Mouse (Mus musculus) kidney, postnatal 25 days (tissue): ENCODE data around the gene Gm20696.

Source experiments
- DNase-seq, 2 experiments: peaks; one replicate each; pipeline ENCODE4 v3.0.0; 2021; ENCODE audit warnings: mixed read lengths in 2 of 2

The Gm20696 gene

DNA sequence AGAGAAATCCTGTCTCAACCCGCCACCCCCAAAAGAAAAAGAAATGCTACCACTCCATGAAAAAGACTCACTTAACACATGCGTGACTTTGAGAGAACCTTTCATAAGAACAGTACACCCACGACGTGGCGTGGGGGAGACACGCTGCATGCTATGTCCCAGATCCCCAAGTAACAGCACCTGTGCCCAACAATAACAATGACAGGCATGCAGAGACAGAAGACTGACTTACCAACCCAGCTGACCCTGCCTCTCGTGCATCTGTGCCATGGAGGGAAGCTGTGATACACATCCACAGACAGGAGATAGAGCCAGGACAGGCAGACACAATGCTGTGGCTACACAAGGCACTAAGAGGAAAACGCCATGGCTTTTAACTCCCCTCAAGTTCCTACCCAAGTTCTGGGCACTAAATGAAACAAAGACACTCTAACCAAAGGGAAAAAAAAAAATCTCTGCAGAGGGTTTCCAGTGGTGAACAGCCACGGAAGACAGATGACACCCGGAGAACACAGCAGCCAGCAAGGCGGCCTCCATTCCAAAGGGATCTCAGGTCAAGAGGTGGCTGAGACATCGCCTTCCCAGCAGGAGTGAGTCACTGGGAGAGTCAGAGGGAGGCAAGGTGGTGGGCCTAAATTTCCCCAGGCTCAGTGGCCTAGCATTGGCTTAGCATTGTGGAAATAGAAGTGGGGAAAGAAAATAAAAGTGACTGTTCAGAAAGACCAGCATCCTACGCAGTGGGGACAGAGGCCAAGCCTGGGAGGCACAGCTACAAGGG lies 187.5 kb downstream of the Gm20696 start:
- DNase-seq = no peak

DNA sequence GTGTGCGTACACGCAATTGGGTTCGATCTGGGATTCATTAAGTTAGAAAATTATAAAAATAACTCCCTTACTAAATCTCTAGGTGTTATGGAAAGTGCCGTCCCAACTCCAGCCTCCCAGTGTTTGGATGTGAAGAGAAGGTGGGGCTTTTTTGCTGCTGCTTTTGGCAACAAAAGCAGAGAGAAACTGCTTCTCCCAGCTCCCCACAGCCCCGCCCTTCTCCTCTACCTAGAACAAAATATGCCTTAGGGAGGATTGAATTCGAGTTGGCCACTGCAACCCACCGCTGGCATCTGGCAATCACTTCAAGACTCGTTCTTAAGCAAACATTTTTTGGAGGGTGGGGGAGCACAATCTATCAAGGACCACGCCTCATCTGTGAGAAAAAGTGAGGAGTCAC lies 191.6 kb downstream of the Gm20696 start:
- peak in 1 of 2 experiments; percentile 16 for DNase-seq

DNA sequence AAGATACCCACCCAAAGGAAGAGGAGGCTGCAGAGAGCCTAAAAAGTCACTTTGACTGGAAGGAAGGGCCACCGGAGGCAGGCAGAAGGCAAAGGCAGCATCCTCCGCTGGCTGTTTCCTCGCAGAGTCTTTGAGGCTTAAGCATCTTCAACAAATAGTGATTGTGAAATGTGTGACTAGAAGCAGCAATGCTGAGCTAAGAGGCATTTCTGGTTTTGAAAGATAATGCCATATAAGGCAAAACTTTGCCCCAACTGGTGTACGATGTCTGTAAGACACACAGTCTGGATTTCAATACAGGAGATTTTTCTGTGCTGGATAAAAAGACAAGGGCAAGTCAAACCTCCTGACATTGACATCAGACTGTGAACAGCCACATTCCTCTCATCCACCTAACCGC lies 195.7 kb downstream of the Gm20696 start:
- DNase-seq = no peak

DNA sequence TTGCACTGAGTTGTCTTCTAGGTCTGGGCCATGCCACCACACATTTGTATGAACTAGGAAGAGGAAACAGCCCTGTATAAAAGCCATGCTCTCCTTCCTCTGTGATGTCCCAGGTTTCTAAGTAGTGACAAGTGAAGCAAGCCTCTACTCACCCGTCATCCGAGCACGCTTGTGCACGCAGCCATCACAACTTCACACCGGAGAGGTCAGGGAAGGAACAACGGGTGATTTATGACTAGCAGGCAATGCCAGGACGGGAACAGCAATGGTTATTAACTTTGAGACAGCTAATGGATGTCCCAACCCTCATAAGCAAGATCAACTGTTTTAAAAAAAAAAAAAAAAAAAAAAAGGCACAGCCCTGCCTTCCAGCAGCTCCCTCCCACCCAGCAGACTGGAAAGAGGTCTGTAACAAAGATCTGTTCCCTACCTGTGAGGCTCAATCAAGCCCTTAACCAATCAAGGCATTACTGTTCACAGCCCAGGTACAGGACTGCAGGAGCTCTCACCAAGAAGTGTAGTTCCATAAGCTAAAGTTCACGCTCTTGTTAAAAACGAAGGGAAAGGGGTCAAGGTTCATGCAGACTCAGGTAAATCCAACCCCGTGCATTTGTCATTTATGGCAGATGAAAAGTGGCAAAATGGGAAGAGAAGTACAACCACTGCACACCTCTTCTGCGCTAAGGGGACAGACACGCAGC lies 197.3 kb downstream of the Gm20696 start:
- no peak for DNase-seq

DNA sequence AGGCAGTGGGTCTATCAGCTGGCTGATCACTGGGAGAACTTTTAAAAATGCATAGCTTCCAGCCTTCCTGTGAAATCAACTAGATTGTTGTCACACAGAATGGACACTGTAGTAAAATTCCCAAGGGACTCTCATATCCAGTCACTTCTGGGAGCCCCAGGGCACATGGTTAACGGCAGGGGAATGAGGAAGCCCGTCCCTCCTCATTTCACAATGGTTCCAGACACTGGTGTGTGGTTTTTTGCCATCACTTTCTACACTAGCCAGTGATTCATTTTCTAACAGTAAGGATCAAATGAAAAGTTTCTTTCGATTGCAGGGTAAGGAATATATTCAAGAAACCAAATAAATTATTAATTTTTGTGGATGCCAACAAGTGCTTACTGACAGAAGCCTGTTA lies 198.8 kb downstream of the Gm20696 start:
- DNase-seq = no peak

DNA sequence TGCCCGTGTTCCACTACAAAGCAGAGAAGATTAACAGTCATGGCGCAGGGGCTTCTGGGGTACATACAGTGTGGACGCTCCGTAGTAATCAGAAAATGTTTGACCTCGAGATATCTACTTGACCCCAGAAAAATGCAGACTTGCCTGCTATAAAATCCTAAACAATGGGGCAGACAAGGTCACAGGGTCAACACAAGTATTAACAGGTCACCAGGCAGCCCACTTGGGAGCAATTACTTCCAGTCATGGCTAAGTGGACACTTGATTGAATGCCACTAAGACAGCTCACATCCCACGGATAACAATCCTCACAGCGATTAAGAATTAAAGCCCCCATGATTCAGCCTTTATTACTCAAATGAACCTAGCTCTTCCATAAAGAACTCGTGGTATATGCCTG lies 199.5 kb downstream of the Gm20696 start:
- no peak for DNase-seq

DNA sequence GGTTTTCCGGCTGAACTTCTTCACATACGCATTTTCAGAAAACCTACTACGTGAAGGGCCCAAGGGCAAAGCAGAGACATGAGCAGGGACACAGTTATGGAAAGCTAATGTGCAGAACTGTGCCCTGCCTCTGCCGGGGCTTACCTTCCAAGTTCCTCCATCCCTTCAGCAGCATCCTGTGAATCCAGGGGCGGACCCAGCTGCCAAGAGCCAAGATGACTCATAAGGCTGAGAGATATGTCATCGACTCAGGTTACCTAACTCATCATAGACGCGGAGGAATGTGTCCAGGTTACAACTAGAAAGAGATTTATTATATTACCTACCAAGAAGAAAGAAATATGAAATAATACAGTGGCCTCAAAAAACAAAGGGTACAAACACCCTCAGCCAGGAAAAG lies 200.2 kb downstream of the Gm20696 start:
- DNase-seq = no peak

DNA sequence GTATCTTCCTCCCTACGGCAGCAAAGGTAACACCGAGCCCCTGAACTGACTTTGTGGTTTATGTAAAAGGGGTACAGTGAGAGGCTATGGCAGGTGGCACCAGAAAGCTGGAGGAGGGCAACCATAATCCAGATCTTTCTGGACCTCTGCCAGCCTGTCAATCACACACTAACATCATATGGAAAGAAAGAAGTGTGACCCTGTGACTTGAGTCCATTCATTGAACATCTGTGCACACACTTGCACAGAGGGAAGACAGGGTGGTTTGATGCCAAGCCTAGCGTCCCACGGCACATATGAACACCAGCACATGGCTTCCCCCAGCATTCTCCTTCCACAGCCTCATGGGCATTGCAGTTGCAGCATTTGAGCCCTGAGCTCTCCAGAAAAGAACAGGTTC lies 202.1 kb downstream of the Gm20696 start:
- DNase-seq = no peak

DNA sequence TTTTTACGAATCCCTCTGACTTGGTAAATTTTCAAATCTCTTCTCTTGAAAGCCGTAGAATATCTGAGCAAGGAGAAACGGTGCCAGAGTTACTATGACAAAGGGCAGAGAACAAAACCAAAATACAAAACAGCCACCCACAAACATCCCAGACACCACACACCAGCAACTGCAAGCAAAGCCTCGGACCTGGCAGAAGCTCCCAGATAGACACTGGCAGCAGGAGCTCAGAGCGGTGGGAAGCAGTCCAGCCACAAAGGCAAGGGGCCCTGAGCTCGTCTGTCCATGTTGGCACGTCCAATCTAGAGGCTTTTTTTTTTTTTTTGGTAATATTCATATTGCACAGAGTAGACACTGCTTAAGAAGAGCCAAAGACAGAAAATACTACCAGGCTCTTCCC lies 202.7 kb downstream of the Gm20696 start:
- no peak for DNase-seq

DNA sequence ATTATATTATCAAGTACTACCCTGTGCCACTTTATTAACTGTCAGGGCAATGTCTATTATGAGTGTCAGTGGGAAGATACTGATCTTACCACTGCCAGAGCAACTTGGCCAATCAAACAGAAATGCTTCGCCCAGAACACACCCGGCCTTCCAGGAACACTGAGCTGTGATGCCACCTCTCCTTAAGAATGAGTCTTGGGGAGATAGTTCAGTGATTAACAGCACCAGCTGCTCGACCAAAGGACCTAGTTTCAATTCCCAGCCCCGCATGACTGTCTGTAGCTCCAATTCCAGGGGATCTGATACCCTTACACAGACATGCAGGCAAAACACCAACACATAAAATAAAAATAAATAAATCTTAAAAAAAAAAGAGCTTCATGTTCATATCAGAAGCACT lies 207.8 kb downstream of the Gm20696 start:
- no peak for DNase-seq

DNA sequence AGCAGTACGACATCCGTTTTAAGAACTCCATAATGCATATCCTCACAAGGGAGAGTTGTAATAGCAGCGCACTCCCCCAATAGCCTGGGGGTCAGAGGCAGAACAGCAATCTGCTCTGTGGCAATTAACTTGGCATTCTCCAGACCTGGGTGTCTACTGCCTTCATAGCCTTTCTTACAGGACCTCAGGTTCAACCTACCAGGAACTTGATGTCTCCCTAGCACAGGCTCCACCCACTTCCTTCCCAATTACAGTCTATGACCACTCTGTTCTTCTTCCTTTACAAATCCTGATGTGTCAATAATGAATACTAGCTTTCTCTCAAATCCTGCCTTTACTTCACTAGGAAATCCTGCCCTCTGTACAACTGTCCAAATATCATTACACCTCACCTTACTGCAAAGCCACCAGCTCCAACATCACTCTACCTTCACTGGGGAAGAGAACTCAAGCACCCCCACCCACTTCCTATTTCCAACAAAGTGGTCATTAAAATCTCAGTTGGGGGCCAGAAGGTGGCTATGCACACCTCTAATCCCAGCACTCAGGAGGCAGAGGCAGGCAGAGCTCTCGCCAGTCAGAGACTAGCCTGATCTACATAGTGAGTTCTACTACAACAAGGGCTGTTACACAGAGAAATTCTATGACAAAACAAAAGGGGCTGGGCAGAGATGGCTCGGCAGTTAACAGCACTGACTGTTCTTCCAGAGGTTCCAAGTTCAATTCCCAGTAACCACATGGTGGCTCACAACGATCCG lies 212.7 kb downstream of the Gm20696 start:
- no peak for DNase-seq

DNA sequence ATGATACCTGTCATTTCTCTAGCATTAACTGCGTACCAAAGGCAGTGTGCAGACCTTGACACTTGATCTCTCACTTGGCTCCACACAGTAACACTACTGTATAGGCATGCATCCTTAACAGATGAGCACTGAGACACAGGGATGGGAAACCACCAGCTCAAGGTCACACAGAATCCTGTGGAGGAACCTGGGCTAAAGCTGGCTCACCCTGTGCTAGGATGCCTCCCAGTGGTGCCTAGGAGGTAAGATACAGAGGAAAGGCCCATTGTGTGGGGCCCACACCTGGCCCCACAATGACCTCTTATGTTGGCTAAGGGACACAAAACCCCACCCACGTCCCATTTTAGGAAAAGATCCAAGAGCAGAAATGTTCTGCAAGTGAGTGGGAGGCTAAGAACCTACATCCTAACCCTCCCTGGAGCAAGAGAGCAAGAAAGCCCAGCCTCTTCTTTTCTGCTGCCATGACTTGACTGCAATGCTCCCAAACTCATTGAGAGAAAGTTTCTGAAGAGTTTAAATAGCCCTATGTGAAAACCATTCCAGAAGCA lies 213.9 kb downstream of the Gm20696 start:
- peak in 1 of 2 experiments; percentile 13 for DNase-seq

DNA sequence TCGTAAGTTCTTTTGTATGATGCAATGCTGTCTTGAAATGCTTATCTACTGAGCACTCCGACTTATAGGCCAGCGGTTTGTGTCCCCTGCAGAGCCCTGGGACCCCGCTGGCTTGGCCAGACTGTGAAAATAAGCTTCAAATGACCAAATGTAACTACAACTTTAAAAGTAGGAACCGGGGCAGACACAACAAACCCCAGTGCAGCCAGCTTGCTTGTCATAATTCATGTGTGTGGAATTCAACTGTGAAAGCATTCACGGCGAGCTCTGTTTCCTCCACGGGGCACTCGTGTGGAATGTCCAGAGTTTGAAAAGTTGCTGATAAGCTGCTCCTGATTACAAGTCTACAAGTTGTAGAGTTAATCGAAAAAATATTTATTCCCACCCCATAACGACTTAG lies 215.1 kb downstream of the Gm20696 start:
- DNase-seq = no peak

DNA sequence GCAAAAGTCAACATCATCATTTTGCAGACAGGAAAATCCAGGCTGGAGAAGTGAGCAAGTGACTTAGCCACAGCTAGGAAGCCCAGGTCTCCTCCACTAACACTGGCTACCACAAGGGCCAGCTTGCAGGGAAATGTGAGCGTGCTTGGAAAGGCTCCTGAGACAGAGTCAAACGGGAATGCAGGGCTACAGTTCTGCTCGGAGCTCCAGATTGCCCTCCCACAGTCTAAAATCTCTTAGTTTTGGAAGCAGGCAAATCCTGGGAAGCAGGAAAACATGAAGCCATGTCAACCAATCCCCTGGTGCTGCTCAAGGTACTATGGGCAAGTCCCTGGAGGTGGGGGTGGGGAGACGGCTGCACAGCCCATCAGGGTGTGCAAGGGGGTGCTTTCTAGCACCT lies 219.2 kb downstream of the Gm20696 start:
- DNase-seq = no peak

DNA sequence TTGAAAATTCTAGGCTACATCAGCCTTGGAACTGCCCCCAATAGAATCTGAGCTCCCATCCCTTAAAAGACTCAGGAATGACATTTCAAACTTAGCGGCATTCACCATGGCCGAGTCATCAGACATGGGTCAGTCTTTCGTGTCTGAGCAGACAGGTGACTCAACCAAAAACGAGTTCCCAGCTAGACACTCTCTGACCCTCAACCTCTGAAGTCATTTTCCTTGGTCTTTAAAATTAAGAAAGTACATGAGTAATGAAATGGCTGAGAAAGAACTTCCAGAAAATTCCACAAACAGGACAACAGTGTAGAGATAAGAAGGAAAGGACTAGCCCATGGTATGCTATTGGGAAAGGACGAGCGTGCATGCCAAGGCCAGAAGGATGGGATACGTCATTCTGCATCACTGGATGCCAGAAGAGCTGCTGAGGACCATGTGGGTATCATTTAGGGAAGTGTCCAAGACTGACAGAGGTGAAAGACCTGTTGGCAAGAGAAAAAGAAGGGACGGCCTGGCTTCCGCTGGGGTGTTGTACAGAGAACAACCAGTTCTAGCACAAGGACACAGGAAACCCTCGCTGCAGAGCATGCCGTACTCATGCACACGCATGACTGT lies 219.7 kb downstream of the Gm20696 start:
- DNase-seq = no peak

DNA sequence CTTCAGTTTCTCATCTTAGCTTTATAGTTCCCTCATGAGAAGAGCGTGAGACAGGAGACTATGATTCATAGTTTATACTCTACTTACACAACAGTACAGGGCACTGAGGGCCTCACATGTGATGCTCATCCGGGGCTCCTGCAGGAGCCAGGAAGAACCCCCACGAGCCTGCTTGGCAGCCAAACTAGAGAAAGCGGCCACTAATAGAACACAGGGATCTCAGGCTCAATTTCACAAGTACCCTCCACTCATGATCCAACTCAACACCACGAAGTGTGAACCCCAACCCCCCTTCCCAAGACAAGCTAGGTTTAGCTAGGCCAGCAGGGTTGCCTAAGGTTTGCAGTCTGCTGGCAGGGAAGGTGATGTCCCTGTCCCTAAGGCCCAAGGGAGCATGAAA lies 223.1 kb downstream of the Gm20696 start:
- DNase-seq = no peak

DNA sequence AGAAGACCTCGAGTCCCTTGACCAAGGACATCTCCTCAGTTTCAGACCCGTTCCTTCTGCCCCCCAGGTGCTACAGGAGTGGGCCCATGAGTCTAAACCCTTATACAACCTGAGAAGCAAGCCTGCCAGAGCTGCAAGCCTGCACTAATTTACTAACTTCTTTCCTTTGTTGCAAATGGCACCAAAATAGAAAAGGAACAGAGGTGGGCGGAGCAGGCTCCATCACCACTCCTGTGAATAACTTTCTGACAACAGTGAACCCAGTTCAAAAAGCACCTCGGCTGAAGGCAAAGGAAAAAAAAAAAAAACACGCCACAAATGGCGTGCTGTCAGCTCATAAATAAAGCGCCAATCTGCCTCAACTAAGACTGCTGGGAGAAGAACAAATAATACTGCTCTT lies 225.5 kb downstream of the Gm20696 start:
- no peak for DNase-seq

DNA sequence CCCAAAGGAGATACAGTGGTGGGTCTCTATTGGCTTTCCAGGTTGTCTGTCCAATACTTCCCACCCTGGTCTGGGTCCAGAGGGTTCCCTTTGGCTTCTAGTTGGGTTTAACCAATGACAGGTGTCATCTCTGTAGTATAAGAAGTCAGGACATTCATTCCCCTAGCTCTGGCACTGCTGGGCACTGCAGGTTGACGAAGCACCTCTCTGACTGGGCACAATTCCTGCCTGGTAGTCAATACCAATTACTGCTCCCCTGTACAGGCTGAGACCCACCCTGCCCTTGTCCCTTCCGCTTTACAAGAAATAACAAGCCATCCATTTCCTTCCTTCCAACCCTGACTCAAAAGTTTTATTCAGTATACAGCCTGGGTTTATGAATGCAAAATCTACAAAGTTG lies 226.0 kb downstream of the Gm20696 start:
- no peak for DNase-seq

DNA sequence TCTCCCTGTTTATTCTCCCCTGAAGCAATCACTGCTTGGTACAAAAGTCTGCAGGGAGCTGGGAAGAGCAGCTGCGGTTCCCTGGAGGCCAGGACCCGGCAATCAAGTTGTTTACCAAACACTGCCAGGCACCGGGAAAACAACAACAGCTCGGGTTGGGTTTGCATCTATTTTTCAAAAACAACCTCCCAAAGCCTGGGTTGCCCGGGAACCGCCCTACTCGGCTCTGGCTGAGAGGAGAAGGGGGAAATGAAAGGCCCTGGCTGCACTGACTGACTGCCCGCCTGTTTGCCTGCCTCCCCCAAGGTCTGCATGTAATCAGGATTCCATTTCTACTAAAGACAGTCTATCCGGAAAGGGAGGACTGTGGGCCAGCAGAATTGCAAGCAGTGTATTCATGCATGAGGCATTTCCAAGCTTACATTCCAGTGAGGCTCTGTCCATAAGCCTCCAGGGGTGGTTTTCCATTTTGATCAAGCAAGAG lies 226.7 kb downstream of the Gm20696 start:
- peak in 1 of 2 experiments; percentile 23 for DNase-seq

DNA sequence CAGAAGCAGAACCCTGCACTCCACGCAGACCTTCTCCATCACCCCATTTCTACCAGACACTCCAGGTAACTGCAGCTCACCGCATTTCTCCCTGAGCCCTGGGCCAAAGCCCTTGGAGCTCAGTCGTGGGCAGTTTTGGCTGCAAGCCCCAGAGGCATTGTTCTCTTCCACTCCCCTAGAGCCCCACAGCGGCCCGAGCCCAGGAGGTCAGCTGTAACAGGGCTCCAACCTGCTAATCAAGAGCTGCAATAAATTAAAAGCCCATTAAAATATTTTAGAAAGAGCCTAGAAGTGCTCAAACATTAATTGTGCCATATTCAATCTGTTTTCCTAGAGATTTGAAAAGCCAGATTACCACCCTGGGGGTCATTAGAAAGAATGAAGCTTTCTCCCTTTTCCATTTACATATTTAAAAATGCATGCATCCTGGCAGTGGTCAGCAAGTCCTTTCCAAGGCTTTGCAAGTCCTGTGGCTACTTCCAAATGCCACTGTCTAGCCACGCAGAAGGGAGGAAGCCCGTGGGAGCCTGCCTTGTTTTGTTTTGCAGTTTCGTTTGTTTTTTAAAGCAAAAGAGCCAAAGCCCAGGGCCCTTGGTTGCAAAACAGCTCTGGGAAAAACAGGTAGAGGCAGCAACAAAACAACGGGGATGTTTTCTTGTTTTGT lies 227.3 kb downstream of the Gm20696 start:
- DNase-seq = peak; percentile 51 to 69

DNA sequence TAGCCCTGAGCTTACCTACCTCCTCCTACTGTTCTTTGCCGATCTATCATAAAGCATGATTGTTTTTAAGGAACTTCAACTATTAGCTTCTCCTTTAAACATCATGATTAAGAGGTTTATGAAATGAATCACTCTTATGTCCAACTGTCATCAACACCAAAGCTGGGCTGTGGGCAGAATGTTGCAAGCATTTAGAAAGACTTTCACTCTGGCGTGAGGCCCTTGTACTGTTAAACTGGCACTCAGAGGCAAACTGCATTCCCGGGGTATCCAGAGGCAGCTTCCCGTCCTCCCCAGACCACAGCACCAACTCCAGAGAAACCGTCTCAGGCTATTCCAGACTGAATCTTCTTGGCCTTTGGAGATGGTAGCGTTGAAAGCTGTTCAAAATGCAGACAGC lies 230.2 kb downstream of the Gm20696 start:
- no peak for DNase-seq

DNA sequence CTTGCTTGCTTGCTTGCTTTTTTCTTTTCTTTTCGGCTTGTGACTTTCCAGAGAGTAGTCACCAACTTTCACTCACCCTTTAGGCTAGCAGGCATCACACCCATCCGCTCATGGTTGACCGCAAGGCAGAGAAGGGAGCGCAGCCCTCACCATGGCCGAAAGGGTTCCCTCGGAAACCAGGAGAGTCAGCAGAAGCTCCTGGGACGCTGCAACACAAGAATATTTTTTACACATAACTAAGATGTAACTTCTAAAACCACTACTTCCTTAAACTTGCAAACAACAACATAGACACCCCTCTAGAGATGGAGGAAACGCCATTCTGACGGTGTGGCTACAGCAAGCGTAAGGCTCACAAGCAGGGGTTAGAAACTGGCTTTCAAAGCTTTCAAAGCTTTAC lies 231.5 kb downstream of the Gm20696 start:
- DNase-seq = no peak
